Mouse (Mus musculus) MEL (cell line): ENCODE measurements at regions not wholly inside any gene's neighbourhood (a gene's known extent, or its start where the extent isn't known, plus 50 kb on each side); places are given as distances from the start of the nearest gene placed in this dataset.

Source experiments
- EP300 ChIP-seq, 2 experiments: IDR thresholded peaks; 2 replicates each; pipeline ENCODE4 v1.6.1; 2011; ENCODE audit warnings: improper control_type of control experiment in 2 of 2, low read length in 2 of 2, low read depth in 1 of 2, mild to moderate bottlenecking in 1 of 2
- KAT2A ChIP-seq: conservative IDR thresholded peaks from 2 replicates; pipeline ENCODE4 v1.6.1; 2012; ENCODE audit warnings: low read depth, low read length, improper control_type of control experiment, inconsistent platforms
- MAX ChIP-seq: IDR thresholded peaks from 2 replicates; pipeline ENCODE4 v1.6.1; 2011; ENCODE audit warnings: low read length, improper control_type of control experiment
- TAL1 ChIP-seq: IDR thresholded peaks from 2 replicates; pipeline ENCODE4 v1.6.1; 2012; ENCODE audit warnings: mild to moderate bottlenecking, inconsistent platforms, low read length, moderate library complexity, mixed read lengths
- UBTF ChIP-seq: IDR thresholded peaks from 2 replicates; pipeline ENCODE4 v1.6.1; 2012; ENCODE audit warnings: low read depth, mild to moderate bottlenecking, inconsistent platforms, low read length, improper control_type of control experiment, moderate library complexity, borderline replicate concordance; ENCODE audit not compliant: insufficient read depth

GRCm38 (mm10) chr15:67423922-67424321, 923.2 kb upstream of the Lrrc6 start:
- TF ChIP-seq KAT2A (no peak), UBTF (no peak), MAX (no peak), TAL1 (no peak), EP300 (IDR thresholded peaks at IDR 0.05; ENCODE audit: low read depth in 1 of 2, low read length in 2 of 2) (no peak)
